Mouse (Mus musculus): ENCODE measurements around the gene Cenpp. TPM values are rescaled to one million over a fixed set of nuclear protein-coding genes. Genes with fewer than 3 reads are reported as not detected.

The Cenpp gene
- polyA plus RNA-seq, 1 experiment = 11.2 TPM

DNA sequence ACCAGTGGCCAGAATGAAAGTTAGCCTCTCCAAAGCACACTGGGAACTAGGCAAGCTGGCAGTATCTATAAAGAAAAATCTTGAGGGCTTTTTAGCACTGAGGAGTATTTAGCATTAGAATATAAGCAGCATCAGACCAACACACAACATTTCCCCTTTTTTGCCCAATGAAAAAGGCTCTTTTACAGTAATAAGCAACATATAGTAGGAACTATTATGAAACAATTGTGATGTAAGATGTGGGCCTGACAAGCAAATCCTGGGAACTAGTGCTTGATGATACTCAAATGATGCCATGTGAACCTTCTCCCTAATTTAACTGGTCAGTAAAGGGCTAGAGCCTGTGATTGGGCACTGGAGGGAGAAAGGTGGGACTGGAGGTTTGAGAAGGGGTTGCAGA, 24.4 kb downstream of the Cenpp start:
- TF ChIP-seq MAX (IDR thresholded peaks at IDR 0.05) (no peak), MYOD1 (IDR thresholded peaks at IDR 0.05; ENCODE audit: control insufficient read depth, insufficient read length, low read depth) (no peak), MYOG (IDR thresholded peaks at IDR 0.05; ENCODE audit: control insufficient read depth, extremely low read depth, insufficient read length) (no peak), USF1 (IDR thresholded peaks at IDR 0.05; ENCODE audit: low read depth) (no peak), FOSL1 (IDR thresholded peaks at IDR 0.05; ENCODE audit: insufficient read depth, low read length, poor library complexity, severe bottlenecking) (no peak), CEBPB (IDR thresholded peaks at IDR 0.05; ENCODE audit: low read depth) (no peak), CTCF (IDR thresholded peaks at IDR 0.05; ENCODE audit: control insufficient read depth, insufficient read depth, insufficient read length) (no peak)
- H3K79me3 ChIP-seq (ENCODE audit: low read depth) = no peaks in the 10 kb centered on the region
- H3K4me3 ChIP-seq (ENCODE audit: insufficient read depth, poor library complexity, severe bottlenecking) = no peak overlapping the region
- H3K79me2 ChIP-seq (ENCODE audit: control insufficient read depth, insufficient read depth) = no peaks in the 10 kb centered on the region
- H3K36me3 ChIP-seq (ENCODE audit: control insufficient read depth, insufficient read depth) = no peaks in the 10 kb centered on the region
- no peaks in the 10 kb centered on the region for H3K27me3 ChIP-seq (ENCODE audit: control insufficient read depth, insufficient read depth, insufficient read length)
- no peak overlapping the region for H3ac ChIP-seq (ENCODE audit: control insufficient read depth, insufficient read length, low read depth)

DNA sequence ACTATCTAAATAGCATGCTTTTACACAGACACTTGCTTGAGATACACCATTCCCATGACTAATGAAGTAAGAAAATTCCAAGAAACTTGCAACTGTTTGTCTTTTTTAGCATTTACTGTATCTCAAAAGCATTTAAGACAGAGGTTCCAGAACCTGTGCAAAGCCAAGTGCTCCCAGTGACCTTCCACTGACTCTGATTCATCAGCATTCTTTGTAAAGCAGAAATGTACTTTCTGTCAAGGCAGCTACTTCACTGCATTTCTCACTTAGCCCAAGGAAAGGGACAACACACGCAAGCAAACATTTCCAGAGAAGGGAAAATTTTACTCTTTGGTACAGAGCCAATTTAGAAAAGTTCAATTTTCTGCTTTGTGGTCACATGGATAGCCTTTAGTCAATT, 29.4 kb downstream of the Cenpp start:
- Histone ChIP-seq H3K79me3 (ENCODE audit: low read depth) (no peaks in the 10 kb centered on the region), H3K27me3 (ENCODE audit: control insufficient read depth, insufficient read depth, insufficient read length) (no peaks in the 10 kb centered on the region), H3K4me3 (ENCODE audit: insufficient read depth, poor library complexity, severe bottlenecking) (no peak overlapping the region), H3K36me3 (ENCODE audit: control insufficient read depth, insufficient read depth) (no peaks in the 10 kb centered on the region), H3ac (ENCODE audit: control insufficient read depth, insufficient read length, low read depth) (no peak overlapping the region), H3K79me2 (ENCODE audit: control insufficient read depth, insufficient read depth) (no peaks in the 10 kb centered on the region)
- TF ChIP-seq CTCF (IDR thresholded peaks at IDR 0.05; ENCODE audit: control insufficient read depth, insufficient read depth, insufficient read length) = no peak
- no peak for TF ChIP-seq CEBPB (IDR thresholded peaks at IDR 0.05; ENCODE audit: low read depth)
- TF ChIP-seq USF1 (IDR thresholded peaks at IDR 0.05; ENCODE audit: low read depth) = no peak
- no peak for TF ChIP-seq MYOD1 (IDR thresholded peaks at IDR 0.05; ENCODE audit: control insufficient read depth, insufficient read length, low read depth)
- no peak for TF ChIP-seq MAX (IDR thresholded peaks at IDR 0.05)
- TF ChIP-seq FOSL1 (IDR thresholded peaks at IDR 0.05; ENCODE audit: insufficient read depth, low read length, poor library complexity, severe bottlenecking) = no peak
- TF ChIP-seq MYOG (IDR thresholded peaks at IDR 0.05; ENCODE audit: control insufficient read depth, extremely low read depth, insufficient read length) = no peak

DNA sequence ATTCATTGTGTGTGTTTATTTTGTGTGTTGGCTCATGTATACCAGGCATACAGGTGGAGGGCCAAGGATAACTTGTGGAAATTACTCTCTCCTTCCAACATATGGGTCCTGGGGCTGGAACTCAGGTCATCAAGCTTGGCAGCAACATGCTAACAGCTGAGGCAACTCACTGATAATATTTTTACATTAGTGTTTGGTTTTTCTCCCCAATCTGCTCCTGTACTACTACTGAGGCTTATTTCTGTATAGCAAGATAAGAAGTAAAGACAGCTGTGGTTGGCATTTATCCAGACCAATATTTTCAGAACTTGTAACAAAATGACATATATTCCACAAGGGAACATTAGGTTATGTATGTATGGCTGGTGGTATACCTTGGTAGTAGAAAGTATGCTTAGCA, 34.2 kb downstream of the Cenpp start:
- H3K27me3 ChIP-seq (ENCODE audit: control insufficient read depth, insufficient read depth, insufficient read length) = no peaks in the 10 kb centered on the region
- no peaks in the 10 kb centered on the region for H3K79me2 ChIP-seq (ENCODE audit: control insufficient read depth, insufficient read depth)
- no peak overlapping the region for H3K4me3 ChIP-seq (ENCODE audit: insufficient read depth, poor library complexity, severe bottlenecking)
- H3K36me3 ChIP-seq (ENCODE audit: control insufficient read depth, insufficient read depth) = no peaks in the 10 kb centered on the region
- TF ChIP-seq MAX (IDR thresholded peaks at IDR 0.05) (no peak), MYOG (IDR thresholded peaks at IDR 0.05; ENCODE audit: control insufficient read depth, extremely low read depth, insufficient read length) (no peak), USF1 (IDR thresholded peaks at IDR 0.05; ENCODE audit: low read depth) (no peak), MYOD1 (IDR thresholded peaks at IDR 0.05; ENCODE audit: control insufficient read depth, insufficient read length, low read depth) (no peak), FOSL1 (IDR thresholded peaks at IDR 0.05; ENCODE audit: insufficient read depth, low read length, poor library complexity, severe bottlenecking) (no peak), CEBPB (IDR thresholded peaks at IDR 0.05; ENCODE audit: low read depth) (no peak), CTCF (IDR thresholded peaks at IDR 0.05; ENCODE audit: control insufficient read depth, insufficient read depth, insufficient read length) (no peak)
- H3K79me3 ChIP-seq (ENCODE audit: low read depth) = no peaks in the 10 kb centered on the region
- no peak overlapping the region for H3ac ChIP-seq (ENCODE audit: control insufficient read depth, insufficient read length, low read depth)

DNA sequence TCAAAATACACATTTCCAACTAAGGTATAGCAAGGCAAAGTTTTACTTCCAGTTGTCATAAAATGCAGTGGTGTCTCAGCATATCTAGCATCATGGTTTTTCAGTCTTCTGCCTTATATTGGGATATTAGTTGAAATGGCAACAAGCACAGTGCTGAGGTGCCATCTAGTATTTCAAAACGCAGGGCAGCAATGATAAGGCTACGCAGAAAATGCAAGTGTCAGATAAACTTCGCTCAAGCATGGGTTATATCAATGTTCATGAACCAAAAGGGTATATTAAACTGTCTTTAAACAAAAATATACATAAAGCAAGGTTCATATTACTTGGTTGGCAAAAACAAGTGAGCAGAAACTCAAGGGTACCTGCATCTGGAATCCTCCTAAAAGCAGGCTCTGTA, 35.6 kb downstream of the Cenpp start:
- H3K79me2 ChIP-seq (ENCODE audit: control insufficient read depth, insufficient read depth) = no peaks in the 10 kb centered on the region
- H3K36me3 ChIP-seq (ENCODE audit: control insufficient read depth, insufficient read depth) = no peaks in the 10 kb centered on the region
- H3K4me3 ChIP-seq (ENCODE audit: insufficient read depth, poor library complexity, severe bottlenecking) = no peak overlapping the region
- H3ac ChIP-seq (ENCODE audit: control insufficient read depth, insufficient read length, low read depth) = no peak overlapping the region
- no peak for TF ChIP-seq MYOG (IDR thresholded peaks at IDR 0.05; ENCODE audit: control insufficient read depth, extremely low read depth, insufficient read length)
- TF ChIP-seq MAX (IDR thresholded peaks at IDR 0.05) = no peak
- no peak for TF ChIP-seq MYOD1 (IDR thresholded peaks at IDR 0.05; ENCODE audit: control insufficient read depth, insufficient read length, low read depth)
- no peak for TF ChIP-seq USF1 (IDR thresholded peaks at IDR 0.05; ENCODE audit: low read depth)
- no peak for TF ChIP-seq CEBPB (IDR thresholded peaks at IDR 0.05; ENCODE audit: low read depth)
- no peak for TF ChIP-seq CTCF (IDR thresholded peaks at IDR 0.05; ENCODE audit: control insufficient read depth, insufficient read depth, insufficient read length)
- TF ChIP-seq FOSL1 (IDR thresholded peaks at IDR 0.05; ENCODE audit: insufficient read depth, low read length, poor library complexity, severe bottlenecking) = no peak
- no peaks in the 10 kb centered on the region for H3K79me3 ChIP-seq (ENCODE audit: low read depth)
- H3K27me3 ChIP-seq (ENCODE audit: control insufficient read depth, insufficient read depth, insufficient read length) = no peaks in the 10 kb centered on the region

DNA sequence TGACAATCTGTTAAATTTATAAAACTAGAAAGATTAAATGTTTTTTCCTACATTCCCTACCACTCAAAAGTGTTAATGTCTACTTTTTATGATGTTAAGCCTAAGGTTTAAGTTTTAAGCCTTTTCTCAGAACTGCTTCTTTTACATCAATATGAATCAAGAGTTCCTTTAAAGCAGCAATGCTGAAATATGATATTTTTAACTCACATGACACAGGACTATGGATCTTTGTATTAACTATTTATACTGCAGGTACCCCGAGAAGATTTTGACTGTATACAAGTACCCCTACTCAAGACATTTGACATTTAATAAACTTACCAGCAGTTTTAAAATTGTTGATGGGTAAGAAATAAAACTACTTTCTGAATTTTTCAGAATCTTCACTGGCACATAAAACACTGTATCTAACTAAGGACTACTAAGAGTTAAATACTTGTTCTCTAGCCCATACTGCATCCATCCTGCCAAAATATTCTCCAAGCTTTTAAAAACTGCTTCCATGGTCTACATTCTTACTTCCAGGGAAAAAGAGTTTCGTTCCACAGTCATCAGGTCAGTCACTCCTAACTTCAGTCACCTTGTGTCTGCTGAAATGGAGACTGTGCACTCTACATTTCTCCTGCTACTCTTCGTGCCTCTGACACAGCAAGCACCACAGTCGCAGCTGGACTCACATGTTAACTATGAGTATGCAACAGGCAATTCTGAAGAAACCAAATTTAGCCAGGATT, 43.8 kb downstream of the Cenpp start:
- Histone ChIP-seq H3K27me3 (ENCODE audit: control insufficient read depth, insufficient read depth, insufficient read length) (no peaks in the 10 kb centered on the region), H3K79me3 (ENCODE audit: low read depth) (peaks cover 3% of the 10 kb centered on the region)
- TF ChIP-seq MYOG (IDR thresholded peaks at IDR 0.05; ENCODE audit: control insufficient read depth, extremely low read depth, insufficient read length) = no peak
- no peak for TF ChIP-seq MYOD1 (IDR thresholded peaks at IDR 0.05; ENCODE audit: control insufficient read depth, insufficient read length, low read depth)
- no peak for TF ChIP-seq USF1 (IDR thresholded peaks at IDR 0.05; ENCODE audit: low read depth)
- TF ChIP-seq CTCF (IDR thresholded peaks at IDR 0.05; ENCODE audit: control insufficient read depth, insufficient read depth, insufficient read length) = no peak
- TF ChIP-seq MAX (IDR thresholded peaks at IDR 0.05) = no peak
- TF ChIP-seq FOSL1 (IDR thresholded peaks at IDR 0.05; ENCODE audit: insufficient read depth, low read length, poor library complexity, severe bottlenecking) = no peak
- TF ChIP-seq CEBPB (IDR thresholded peaks at IDR 0.05; ENCODE audit: low read depth) = no peak

More for the DNA sequence above, 43.8 kb downstream of the Cenpp start:
- H3K79me2 ChIP-seq (ENCODE audit: control insufficient read depth, insufficient read depth) = no peaks in the 10 kb centered on the region
- H3K4me3 ChIP-seq (ENCODE audit: insufficient read depth, poor library complexity, severe bottlenecking) = no peak overlapping the region
- no peaks in the 10 kb centered on the region for H3K36me3 ChIP-seq (ENCODE audit: control insufficient read depth, insufficient read depth)
- no peak overlapping the region for H3ac ChIP-seq (ENCODE audit: control insufficient read depth, insufficient read length, low read depth)

All from C2C12 (cell line).